Mouse (Mus musculus) heart, embryonic 14.5 days (tissue): ENCODE results near the gene Mylk. TPM values are rescaled to one million over a fixed set of nuclear protein-coding genes. Genes with fewer than 3 reads are reported as not detected.

Experiments used
- ATAC-seq: fragments of 200-750 bp; cut with Nextera tagmentation; 2 replicates; pipeline ENCODE4 v1.8.0; 2017; ENCODE audit warnings: low read depth, moderate TSS enrichment; ENCODE audit not compliant: insufficient number of reproducible peaks, insufficient read depth, low FRiP score
- H3K27ac ChIP-seq, 2 experiments: fragments of 200-500 bp in 1 of 2; fragments of 300-500 bp in 1 of 2; sonication (generic) in 1 of 2; replicated peaks in 1 of 2; 2 replicates each; pipeline ENCODE4 v1.5.1; 2012 to 2014; ENCODE audit warnings: low read depth in 2 of 2, low read length in 2 of 2, control low read depth in 1 of 2, mild to moderate bottlenecking in 1 of 2, mixed read lengths in 1 of 2; ENCODE audit not compliant: control insufficient read depth in 1 of 2, insufficient read depth in 1 of 2
- H3K27me3 ChIP-seq: fragments of 300-500 bp; sonication (generic); 2 replicates; pipeline ENCODE4 v1.6.1; 2014; ENCODE audit warnings: mild to moderate bottlenecking, low read length, control low read depth; ENCODE audit not compliant: control insufficient read depth, insufficient read depth
- H3K36me3 ChIP-seq: fragments of 300-500 bp; sonication (generic); 2 replicates; pipeline ENCODE4 v1.6.1; 2014; ENCODE audit warnings: mild to moderate bottlenecking, control low read depth, low read length, mixed read lengths; ENCODE audit not compliant: control insufficient read depth, insufficient read depth
- H3K4me1 ChIP-seq, 2 experiments: fragments of 200-500 bp in 1 of 2; fragments of 300-500 bp in 1 of 2; sonication (generic) in 1 of 2; 2 replicates each; pipeline ENCODE4 v1.6.1; 2012 to 2014; ENCODE audit warnings: low read length in 2 of 2, control low read depth in 1 of 2, mixed read lengths in 1 of 2; ENCODE audit not compliant: control insufficient read depth in 2 of 2, insufficient read depth in 2 of 2
- H3K4me2 ChIP-seq: fragments of 300-500 bp; sonication (generic); 2 replicates; pipeline ENCODE4 v1.6.1; 2014; ENCODE audit warnings: mild to moderate bottlenecking, low read length
- H3K4me3 ChIP-seq, 2 experiments: fragments of 200-500 bp in 1 of 2; fragments of 300-500 bp in 1 of 2; sonication (generic) in 1 of 2; 2 replicates each; pipeline ENCODE4 v1.5.1; 2012 to 2014; ENCODE audit warnings: low read length in 2 of 2, mild to moderate bottlenecking in 2 of 2, control low read depth in 1 of 2, low read depth in 1 of 2, moderate library complexity in 1 of 2; ENCODE audit not compliant: control insufficient read depth in 1 of 2, insufficient read depth in 1 of 2
- H3K9ac ChIP-seq: fragments of 300-500 bp; sonication (generic); 2 replicates; pipeline ENCODE4 v1.6.1; 2014; ENCODE audit warnings: mild to moderate bottlenecking, low read length
- H3K9me3 ChIP-seq: fragments of 300-500 bp; sonication (generic); 2 replicates; pipeline ENCODE4 v1.6.1; 2016; ENCODE audit warnings: low read length, control low read depth; ENCODE audit not compliant: control insufficient read depth
- WGBS: fragments of 180-500 bp; shearing (Covaris S2); extraction: QIAGEN DNeasy Blood & Tissue Kit; methylation state at CpG from one replicate; pipeline ENCODE4 v1.1.7; 2014; 5-methylcytosine and 5-hydroxymethylcytosine counted together
- polyA plus RNA-seq: library from polyadenylated mRNA; unstranded; fragments of >200 nt; fragmentation: Nextera tagmentation; extraction: Ambion mirVana; gene quantifications from 2 replicates; pipeline ENCODE4 v1.2.1, GENCODE M21; 2014

The Mylk gene
- polyA plus RNA-seq, 1 experiment from 2014 or later = 8.5 TPM

- Histone ChIP-seq H3K36me3 (no peaks in the 10 kb centered on the region), H3K4me1 (peaks cover 41 to 45% of the 10 kb centered on the region in 2 experiments), H3K9ac (no peak overlapping the region), H3K27me3 (peaks cover 40% of the 10 kb centered on the region), H3K9me3 (no peaks in the 10 kb centered on the region), H3K4me2 (no peak overlapping the region), H3K4me3 (no peak overlapping the region), H3K27ac (no peak overlapping the region)
- ATAC-seq = no peak
- WGBS = 68% methylated on average over 9 of the region's 9 CpGs
These were observed 190.7 kb downstream of the Mylk start for GRCm38 (mm10) chr16:34935514-34936338.

GRCm38 (mm10) chr16:34936339-34936810 lies 191.4 kb downstream of the Mylk start:
- no peaks in the 10 kb centered on the region for H3K36me3 ChIP-seq
- H3K9ac ChIP-seq = no peak overlapping the region
- peaks cover 44% of the 10 kb centered on the region for H3K27me3 ChIP-seq
- H3K27ac ChIP-seq = no peak overlapping the region
- H3K4me3 ChIP-seq = no peak overlapping the region
- H3K9me3 ChIP-seq = no peaks in the 10 kb centered on the region
- WGBS = 39% methylated on average over 9 of the region's 9 CpGs
- H3K4me2 ChIP-seq = no peak overlapping the region
- ATAC-seq = no peak
- H3K4me1 ChIP-seq = peaks cover 36 to 39% of the 10 kb centered on the region in 2 experiments

- Histone ChIP-seq H3K4me3 (no peak overlapping the region), H3K9me3 (no peaks in the 10 kb centered on the region), H3K9ac (no peak overlapping the region), H3K4me2 (no peak overlapping the region), H3K4me1 (peaks cover 38% of the 10 kb centered on the region in 2 experiments), H3K27ac (peak overlapping the region; percentile 75), H3K27me3 (peaks cover 35% of the 10 kb centered on the region), H3K36me3 (no peaks in the 10 kb centered on the region)
- 36% methylated on average over 4 of the region's 4 CpGs for WGBS
- peak; percentile 73 for ATAC-seq
These were observed 192.6 kb downstream of the Mylk start for GRCm38 (mm10) chr16:34937611-34938010.

- Histone ChIP-seq H3K9ac (no peak overlapping the region), H3K9me3 (no peaks in the 10 kb centered on the region), H3K36me3 (no peaks in the 10 kb centered on the region), H3K4me1 (peaks cover 33 to 37% of the 10 kb centered on the region in 2 experiments), H3K4me3 (no peak overlapping the region), H3K27me3 (peaks cover 34% of the 10 kb centered on the region), H3K27ac (peak overlapping the region; percentile 52 to 75), H3K4me2 (no peak overlapping the region)
- WGBS = 87% methylated on average over 2 of the region's 2 CpGs
- no peak for ATAC-seq
These were observed 193.2 kb downstream of the Mylk start for GRCm38 (mm10) chr16:34938248-34938647.

- ATAC-seq = no peak
These were observed 194.9 kb downstream of the Mylk start for GRCm38 (mm10) chr16:34939951-34940350.

GRCm38 (mm10) chr16:34940363-34940762 lies 195.4 kb downstream of the Mylk start:
- WGBS = 65% methylated on average over 5 of the region's 5 CpGs
- Histone ChIP-seq H3K27ac (no peak overlapping the region), H3K9me3 (no peaks in the 10 kb centered on the region), H3K4me1 (peaks cover 35 to 41% of the 10 kb centered on the region in 2 experiments), H3K27me3 (peaks cover 16% of the 10 kb centered on the region; the same call in 1 of the 2 replicates), H3K4me2 (no peak overlapping the region), H3K36me3 (no peaks in the 10 kb centered on the region), H3K9ac (no peak overlapping the region), H3K4me3 (no peak overlapping the region)
- no peak for ATAC-seq

More at GRCm38 (mm10) chr16:34939951-34940350, 194.9 kb downstream of the Mylk start:
- Histone ChIP-seq H3K9ac (no peak overlapping the region), H3K27ac (no peak overlapping the region), H3K4me1 (peaks cover 35 to 40% of the 10 kb centered on the region in 2 experiments), H3K4me2 (no peak overlapping the region), H3K36me3 (no peaks in the 10 kb centered on the region), H3K9me3 (no peaks in the 10 kb centered on the region), H3K4me3 (no peak overlapping the region), H3K27me3 (peaks cover 20% of the 10 kb centered on the region)
- 84% methylated on average over 5 of the region's 5 CpGs for WGBS

- Histone ChIP-seq H3K4me2 (no peak overlapping the region), H3K27ac (no peak overlapping the region), H3K4me1 (peaks cover 28 to 35% of the 10 kb centered on the region in 2 experiments), H3K9ac (no peak overlapping the region), H3K9me3 (no peaks in the 10 kb centered on the region), H3K36me3 (no peaks in the 10 kb centered on the region), H3K4me3 (no peak overlapping the region), H3K27me3 (peaks cover 12% of the 10 kb centered on the region)
- 34% methylated on average over 3 of the region's 3 CpGs for WGBS
- no peak for ATAC-seq
These were observed 196.9 kb downstream of the Mylk start for GRCm38 (mm10) chr16:34941915-34942314.
